8 mouse cellular contexts compared by ENCODE assay signal in genomic region chr7:29155838-29156782, GRCm38 (mm10). TPM values are rescaled to one million over a fixed set of nuclear protein-coding genes. Genes with fewer than 3 reads are reported as not detected.
DNase-seq lines count a peak whose midpoint lies in the region; ATAC-seq and TF ChIP-seq lines count a peak whose summit lies in the region.

Fam98c (minus strand) TSS chr7:29156234.

- peak; percentile 87 for ATAC-seq in G1E (ENCODE audit: extremely low read depth, insufficient number of reproducible peaks, low FRiP score, poor library complexity, severe bottlenecking)
- ATAC-seq in forebrain, embryonic 16.5 days = peak; percentile 87
- ATAC-seq in neutrophil, adult 5-6 weeks (ENCODE audit: extremely low read depth, insufficient number of reproducible peaks, low FRiP score, poor library complexity, severe bottlenecking) = peak; percentile 59

- WGBS in forebrain, embryonic 16.5 days = 3% methylated on average over 56 of the region's 68 CpGs
- 3% methylated on average over 68 of the region's 68 CpGs for WGBS in lung, adult 2 months

- peaks cover 6% of the 10 kb centered on the region for H3K9me3 ChIP-seq in G1E (replicated peaks)
- H3K9me3 ChIP-seq in forebrain, embryonic 16.5 days (ENCODE audit: control insufficient read depth, low read length) = no peaks in the 10 kb centered on the region

- peak within 1 kb of the TSS; percentile 89 for H3K27ac ChIP-seq in forebrain, embryonic 16.5 days (ENCODE audit: low read length)

- peak within 1 kb of the TSS; percentile 84 for H3K4me2 ChIP-seq in forebrain, embryonic 16.5 days (ENCODE audit: low read length)

- peak; percentile 64; the same call in 1 of the 2 replicates for TF ChIP-seq POLR2A in lung, adult 2 months (IDR thresholded peaks at IDR 0.05; ENCODE audit: borderline replicate concordance, extremely low read depth, low read depth, low read length)

- peak within 1 kb of the TSS; percentile 97 for H3K4me3 ChIP-seq in G1E (ENCODE audit: low read depth, low read length)
- H3K4me3 ChIP-seq in forebrain, embryonic 16.5 days (replicated peaks; ENCODE audit: low read length) = peak within 1 kb of the TSS; percentile 77
- H3K4me3 ChIP-seq in lung, adult 2 months (replicated peaks; ENCODE audit: extremely low read depth, low read depth, low read length) = peak within 1 kb of the TSS; percentile 87

- peaks cover 29% of the 10 kb centered on the region for H3K36me3 ChIP-seq in G1E (replicated peaks)
- no peaks in the 10 kb centered on the region for H3K36me3 ChIP-seq in forebrain, embryonic 16.5 days (ENCODE audit: control insufficient read depth, insufficient read depth)

- H3K4me1 ChIP-seq in G1E (ENCODE audit: insufficient read depth, low read depth, low read length) = peaks cover 25% of the 10 kb centered on the region
- peaks cover 8% of the 10 kb centered on the region; the same call in 1 of the 2 replicates for H3K4me1 ChIP-seq in forebrain, embryonic 16.5 days (replicated peaks; ENCODE audit: control insufficient read depth, insufficient read depth, low read length)
- H3K4me1 ChIP-seq in lung, adult 2 months (ENCODE audit: control insufficient read depth, insufficient read depth, low read length) = peaks cover 2% of the 10 kb centered on the region; the same call in 1 of the 2 replicates

- intact Hi-C loops in heart, postnatal 25 days (cut with DNase I) = loop anchor here (1.0 kb wide), 1 partner anchor 24 kb away; the partner anchor contains the start of gene Psmd8

- DNase-seq in G1E (ENCODE audit: low spot score) = peak; percentile 91
- DNase-seq in cerebellum, adult 18-20 months = peak; percentile 91 to 92
- DNase-seq in heart, postnatal 25 days (ENCODE audit: low spot score) = peak; percentile 69
- DNase-seq in layer of hippocampus, adult 18-20 months (ENCODE audit: low spot score in 2 of 2) = peak; percentile 84 to 88
- peak; percentile 85 for DNase-seq in lung, adult 2 months
- DNase-seq in thymus, adult 18-20 months = peak; percentile 75 to 81

- TF ChIP-seq CTCF in G1E (IDR thresholded peaks at IDR 0.05; ENCODE audit: low read depth, low read length) = no peak
- TF ChIP-seq CTCF in lung, adult 2 months (IDR thresholded peaks at IDR 0.05; ENCODE audit: insufficient read depth, low read length) = no peak

- peak within 1 kb of the TSS; percentile 81 for H3K9ac ChIP-seq in forebrain, embryonic 16.5 days (replicated peaks; ENCODE audit: low read depth, low read length)

- H3K27me3 ChIP-seq in G1E (ENCODE audit: insufficient read depth, low read length) = peaks cover 29% of the 10 kb centered on the region
- 0 out of 2 replicates have a peak, but pooled peaks cover 3% of the 10 kb centered on the region for H3K27me3 ChIP-seq in forebrain, embryonic 16.5 days (replicated peaks; ENCODE audit: control insufficient read depth, insufficient read depth, low read length)

RNA-seq across cellular contexts. Expression of gene Fam98c, which starts in this region (rescaled TPM):
- 29.6 and 33.9 TPM in 2 replicates for total RNA-seq in G1E (2014; fragmentation: Nextera tagmentation)
- total RNA-seq in G1E (2017) = 21.9 and 26.0 TPM in 2 replicates
- polyA plus RNA-seq in G1E (2012) = 70.4 and 73.8 TPM in 2 replicates
- 19.8 and 21.9 TPM in 2 replicates for polyA plus RNA-seq in forebrain, embryonic 16.5 days (2015; fragmentation: Nextera tagmentation; extraction: Ambion mirVana)
- total RNA-seq in heart, postnatal 25 days (2021) = 10 to 100 TPM; 11.2 to 11.4 TPM
- total RNA-seq in layer of hippocampus, adult 18-20 months (2021) = 10 to 100 TPM; 30.9 to 32.2 TPM
- polyA plus RNA-seq in lung, adult 2 months (2012; rRNA removed) = 46.0 and 47.7 TPM in 2 replicates
- total RNA-seq in neutrophil, adult 5-6 weeks (2017) = 23.3 and 26.8 TPM in 2 replicates

Comparison
In these comparisons a context has a peak if more than half of its experiments do, and no peak if none do; other contexts are left out.
1. Peak in every context shown above with its lines: DNase-seq, ATAC-seq, H3K4me3 ChIP-seq and H3K27ac ChIP-seq.